Mouse (Mus musculus): ENCODE data around the gene Mlc1.

The Mlc1 gene

DNA sequence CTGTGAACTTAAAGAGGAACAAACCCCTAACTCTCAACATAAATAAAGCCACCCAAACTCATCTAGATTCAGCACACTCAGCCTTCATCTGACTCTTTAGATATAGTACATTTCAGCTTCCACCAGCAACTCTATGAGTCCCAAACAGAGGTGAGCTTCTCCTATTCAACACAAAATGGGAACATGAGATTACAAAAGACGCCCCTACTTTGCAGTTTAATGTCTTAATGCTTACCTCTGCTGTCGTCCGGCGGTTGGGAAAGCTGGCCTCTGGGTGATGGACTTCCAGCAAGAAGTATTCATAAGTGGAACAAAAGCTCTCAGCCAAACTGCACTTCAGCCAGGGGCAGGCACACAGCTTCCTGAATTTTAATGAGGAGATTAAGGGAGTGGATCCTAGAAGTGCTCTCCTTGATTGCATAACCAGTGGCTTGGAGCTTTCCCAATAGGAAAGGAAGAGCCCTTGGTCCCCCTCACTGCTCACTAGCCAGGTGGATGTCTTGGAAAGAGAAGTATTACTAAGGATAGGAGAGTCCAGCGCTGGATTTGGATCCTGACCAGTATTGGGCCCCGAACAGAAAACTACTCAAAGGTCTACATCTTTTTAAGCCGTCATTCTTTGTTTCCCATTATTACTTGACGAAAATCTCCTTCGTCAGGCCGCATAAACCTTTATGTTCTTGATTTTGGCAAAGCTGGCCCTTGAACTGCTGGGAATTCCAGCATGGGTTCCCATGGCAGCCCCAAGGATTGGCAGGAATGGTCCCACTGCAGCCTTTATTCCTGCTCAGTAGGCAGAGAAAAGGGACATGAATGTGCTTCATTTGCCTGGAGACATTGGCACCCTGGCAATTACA, at the start of gene Mlc1:
Mlc1 (minus strand) TSS at position 727 of the 857 bp plus-strand sequence.
- no peak for DNase-seq (ENCODE audit: low read depth)

DNA sequence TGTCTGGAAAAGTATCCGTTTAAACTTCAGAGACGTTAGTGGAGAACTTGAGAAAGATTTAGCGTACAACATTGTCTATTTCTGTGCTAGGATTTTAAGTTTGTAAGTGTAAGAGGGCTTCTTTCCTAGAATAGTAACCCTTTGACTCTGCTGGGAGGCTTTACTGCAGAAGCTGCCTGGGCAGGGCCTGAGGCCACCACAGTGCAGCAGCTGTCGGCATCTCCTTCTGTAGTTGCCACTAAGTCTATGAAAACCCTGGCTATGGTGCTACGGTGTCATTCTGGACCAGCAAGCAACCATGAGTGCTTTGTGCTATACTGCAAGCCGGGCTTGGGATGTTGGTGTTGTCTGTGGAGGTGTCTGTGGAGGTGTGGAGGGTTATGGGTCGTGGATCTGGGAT, 41.7 kb upstream of the Mlc1 start:
- DNase-seq (ENCODE audit: low read depth) = no peak

DNA sequence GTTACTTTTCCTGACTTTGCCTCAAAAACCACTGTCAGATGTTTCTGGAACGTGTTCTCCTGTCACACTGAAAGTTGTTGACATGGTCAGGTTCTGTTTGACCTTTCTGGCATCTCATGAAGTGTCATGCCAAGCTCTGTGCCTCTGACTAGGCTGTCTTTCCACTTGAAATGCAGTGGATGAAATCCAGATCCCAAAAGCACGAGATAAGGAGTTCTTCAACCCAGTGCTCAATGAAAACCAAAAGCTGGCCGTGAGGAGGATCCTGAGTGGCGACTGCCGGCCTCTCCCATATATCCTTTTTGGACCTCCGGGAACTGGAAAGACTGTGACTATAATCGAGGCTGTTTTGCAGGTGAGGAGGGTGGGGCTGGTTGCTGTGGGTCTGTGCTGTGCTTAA, 41.3 kb upstream of the Mlc1 start:
- no peak for DNase-seq (ENCODE audit: low read depth)

DNA sequence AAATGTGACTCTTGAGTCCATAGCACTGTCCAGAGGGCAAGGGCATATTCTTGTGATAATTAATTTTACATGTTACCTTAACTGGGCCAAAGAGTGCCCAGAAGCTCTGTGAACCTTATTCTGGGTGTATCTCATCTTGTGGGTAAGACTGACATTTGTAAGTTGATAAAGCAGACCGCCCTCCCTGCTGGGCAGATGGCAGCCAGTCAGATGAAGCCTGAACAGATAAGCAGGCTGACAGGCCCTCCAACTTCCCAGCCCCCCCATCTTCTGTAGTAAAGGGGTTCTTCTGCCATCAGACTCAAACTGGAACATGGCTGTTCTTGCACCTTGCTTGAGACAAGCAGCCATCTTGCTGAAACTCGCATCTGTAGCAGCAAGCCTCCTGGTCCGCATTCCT, 37.9 kb upstream of the Mlc1 start:
- no peak for DNase-seq (ENCODE audit: low read depth)

DNA sequence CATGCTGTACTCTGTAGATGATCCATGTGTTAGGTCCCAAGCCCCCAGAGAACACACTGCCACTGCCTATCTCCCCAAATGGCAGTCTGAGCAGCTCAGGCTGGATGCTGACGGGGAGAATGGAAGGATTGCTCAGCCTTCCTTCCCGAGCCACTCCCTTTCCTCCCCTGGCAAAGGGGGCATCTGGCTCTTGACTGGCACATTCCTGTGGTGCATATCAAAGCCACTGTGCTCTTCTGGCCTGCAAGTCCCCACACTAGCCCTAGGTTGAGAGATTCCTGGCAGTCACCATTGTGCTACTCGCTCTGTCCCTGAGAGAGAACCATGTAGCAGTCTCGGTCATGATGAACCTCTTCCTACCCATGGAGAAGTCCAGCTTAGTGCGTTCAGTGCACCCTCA, 29.0 kb upstream of the Mlc1 start:
- DNase-seq (ENCODE audit: low read depth) = no peak

DNA sequence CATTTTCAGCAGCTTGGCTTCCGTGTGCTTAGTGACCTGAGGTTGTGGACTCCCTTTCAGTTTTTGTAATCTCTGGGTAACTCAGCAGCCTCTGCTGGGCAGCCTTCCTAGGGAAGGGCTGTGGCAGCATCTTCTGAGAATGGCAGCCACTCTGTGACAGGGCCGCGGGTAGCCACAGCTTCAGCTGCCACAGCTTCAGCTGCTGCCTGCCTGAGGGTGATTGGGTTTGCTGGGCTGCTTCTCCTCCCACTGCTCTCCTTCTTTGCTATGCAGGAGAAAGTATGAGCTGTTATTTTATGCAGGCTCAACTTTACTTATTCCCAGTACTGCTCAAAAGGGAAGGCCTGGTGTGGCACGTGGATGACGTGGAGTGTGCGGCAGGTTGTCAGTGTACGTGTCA, 28.2 kb upstream of the Mlc1 start:
- DNase-seq (ENCODE audit: low read depth) = no peak

DNA sequence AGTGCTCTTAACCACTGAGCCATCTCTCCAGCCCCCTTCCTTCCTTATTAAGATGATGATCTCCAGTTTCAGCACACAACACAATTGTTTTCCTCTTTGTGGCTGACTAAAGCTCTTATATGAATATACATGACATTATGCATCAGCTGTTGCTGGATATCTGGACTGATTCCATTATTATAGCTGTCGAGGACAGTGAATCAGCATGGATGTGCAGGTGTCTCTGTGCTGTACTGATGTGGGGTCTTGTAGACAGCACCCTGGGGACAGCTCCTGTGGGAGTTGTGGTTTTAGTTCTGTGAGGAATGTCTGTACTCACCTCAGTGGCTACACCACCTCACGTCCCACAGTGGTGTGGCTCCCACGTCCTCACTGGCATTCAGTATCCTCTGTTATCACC, 22.4 kb upstream of the Mlc1 start:
- no peak for DNase-seq (ENCODE audit: low read depth)

DNA sequence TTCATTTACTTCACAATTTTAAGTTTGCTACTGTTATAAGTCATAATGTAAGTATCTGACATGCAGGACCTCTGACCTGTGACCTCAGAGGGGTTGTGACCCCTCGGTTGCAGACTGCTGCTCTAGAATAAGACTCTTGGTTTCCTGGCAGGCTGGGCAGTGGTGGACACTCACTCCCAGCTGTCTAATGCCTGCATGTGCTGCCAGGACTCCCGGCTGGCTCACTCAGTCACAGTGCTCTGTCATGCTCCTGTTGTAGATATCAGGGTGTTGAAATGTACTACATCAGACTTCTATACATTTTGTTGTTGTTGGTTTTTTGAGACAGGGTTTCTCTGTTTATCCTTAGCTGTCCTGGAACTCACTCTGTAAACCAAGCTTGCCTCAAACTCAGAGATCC, 21.6 kb upstream of the Mlc1 start:
- DNase-seq (ENCODE audit: low read depth) = no peak

DNA sequence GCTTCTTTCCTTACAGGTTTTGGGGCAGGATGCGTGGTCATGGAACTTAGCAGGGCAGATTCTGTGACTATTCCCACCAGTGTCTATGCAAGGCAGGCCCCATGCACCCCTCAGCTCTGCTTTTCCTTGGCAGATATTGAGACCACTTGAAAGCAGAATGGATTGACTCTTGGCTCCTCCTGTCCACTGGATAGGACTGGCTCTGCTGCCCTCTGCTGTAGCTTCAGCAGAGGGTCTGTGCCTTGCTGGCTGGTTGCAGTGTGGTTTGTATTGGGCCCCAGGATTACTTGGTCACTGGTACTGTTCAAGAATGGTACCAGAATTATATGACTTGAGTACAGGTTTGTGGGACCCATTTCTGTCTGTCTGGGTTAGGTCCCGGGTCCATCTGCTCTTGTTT, 20.3 kb upstream of the Mlc1 start:
- peak; percentile 57 for DNase-seq (ENCODE audit: low read depth)

DNA sequence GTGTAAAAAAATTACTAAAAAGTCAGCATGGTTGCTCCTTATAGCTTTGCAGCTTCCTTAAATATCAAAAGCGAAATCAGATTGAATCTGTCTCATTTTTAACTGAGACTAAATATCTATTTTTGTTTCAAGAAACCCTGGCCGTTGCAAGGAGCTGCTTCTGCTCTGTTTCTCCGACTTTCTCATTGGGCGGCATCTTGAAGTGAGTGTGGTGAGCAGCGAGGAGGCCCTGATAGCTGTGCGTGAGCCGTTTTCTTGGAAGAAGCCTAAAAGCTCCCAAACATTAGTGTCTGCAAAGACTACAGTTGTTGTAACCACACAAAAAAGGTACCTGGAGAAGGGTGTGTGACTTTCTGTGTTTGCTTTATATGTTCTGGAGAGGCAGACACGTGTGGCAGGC, 19.8 kb upstream of the Mlc1 start:
- no peak for DNase-seq (ENCODE audit: low read depth)

DNA sequence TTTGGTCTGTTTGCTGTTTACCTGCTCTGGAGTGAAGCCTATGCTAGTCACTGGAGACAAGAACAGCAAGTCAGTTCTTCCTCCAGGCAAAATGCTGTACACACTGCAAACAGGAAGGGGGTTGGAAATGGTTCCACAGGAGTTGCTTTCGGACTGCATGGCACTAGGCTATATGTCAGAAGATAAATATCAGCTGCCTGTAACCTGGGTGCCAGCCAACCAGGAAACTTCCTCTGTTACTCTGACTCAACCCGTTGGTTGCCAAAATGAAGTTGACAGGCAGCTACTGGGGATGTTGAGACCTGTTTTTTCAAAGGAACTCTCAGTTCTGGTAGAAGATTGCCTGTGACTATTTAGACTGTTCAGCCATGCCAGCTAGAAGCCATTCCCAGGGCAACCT, 10.4 kb upstream of the Mlc1 start:
- DNase-seq (ENCODE audit: low read depth) = peak; percentile 37

DNA sequence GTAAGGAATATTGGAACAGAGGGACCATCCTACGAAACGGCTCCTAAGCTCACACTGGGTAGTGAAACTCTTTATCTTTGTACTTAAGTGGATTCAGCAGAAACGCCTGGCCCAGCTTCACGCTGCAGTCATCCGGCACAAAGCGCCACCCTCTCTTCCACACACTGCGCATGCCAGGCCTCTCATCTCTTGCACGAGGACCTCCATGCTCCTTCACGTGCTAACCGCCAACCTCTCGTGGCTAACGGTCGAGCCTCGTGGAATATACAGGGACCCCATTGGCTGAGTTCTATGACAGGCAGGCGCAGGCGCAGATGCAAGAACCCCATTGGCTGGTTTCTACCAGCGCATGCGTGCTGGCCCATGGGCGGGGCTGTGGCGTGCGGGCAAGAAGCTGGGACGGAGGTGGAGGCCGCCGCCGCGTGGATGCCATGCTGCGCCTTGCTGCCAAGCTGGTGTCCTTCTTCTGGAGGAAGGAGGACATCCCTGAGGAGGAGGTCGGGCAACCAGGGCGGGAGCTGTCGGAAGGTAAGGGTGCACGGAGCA, 3.8 kb upstream of the Mlc1 start, which contains the start of gene Mov10l1:
Mov10l1 (plus strand) TSS at position 376 of the 546 bp plus-strand sequence.
- no peak for DNase-seq (ENCODE audit: low read depth)

DNA sequence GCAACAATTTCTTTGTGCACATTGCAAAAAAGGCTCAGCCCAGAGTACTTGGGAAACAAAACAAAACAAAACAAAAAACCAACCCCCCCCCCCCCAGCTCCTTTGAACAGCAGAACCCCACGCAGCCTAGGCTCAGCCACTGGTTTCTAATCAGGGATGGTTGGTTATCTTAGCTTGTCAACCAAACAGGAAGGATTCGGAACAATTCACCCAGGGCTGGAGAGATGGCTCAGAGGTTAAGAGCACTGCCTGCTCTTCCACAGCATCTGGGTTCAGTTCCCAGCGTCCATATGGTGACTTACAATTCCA, 285 bp upstream of the Mlc1 start:
- DNase-seq (ENCODE audit: low read depth) = no peak

DNA sequence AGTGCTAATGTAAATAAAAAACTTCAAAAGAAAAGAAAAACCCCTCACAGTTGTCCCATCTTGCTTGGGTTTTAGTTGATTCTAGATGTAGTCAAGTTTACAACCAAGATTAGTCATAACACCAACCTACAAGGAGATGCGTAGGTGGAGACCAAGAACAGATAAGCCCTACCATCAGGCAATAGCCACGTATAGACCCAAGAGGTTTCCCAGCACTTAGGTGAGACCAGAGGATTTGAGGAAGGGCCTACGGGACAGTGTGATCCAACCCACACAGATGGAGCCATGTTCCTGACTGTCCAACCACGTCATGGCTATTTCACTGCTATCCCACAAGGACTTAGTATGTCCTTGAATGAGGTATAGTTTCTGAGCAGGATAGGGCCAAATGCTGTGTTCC, 6.5 kb downstream of the Mlc1 start:
- no peak for DNase-seq (ENCODE audit: low read depth)

DNA sequence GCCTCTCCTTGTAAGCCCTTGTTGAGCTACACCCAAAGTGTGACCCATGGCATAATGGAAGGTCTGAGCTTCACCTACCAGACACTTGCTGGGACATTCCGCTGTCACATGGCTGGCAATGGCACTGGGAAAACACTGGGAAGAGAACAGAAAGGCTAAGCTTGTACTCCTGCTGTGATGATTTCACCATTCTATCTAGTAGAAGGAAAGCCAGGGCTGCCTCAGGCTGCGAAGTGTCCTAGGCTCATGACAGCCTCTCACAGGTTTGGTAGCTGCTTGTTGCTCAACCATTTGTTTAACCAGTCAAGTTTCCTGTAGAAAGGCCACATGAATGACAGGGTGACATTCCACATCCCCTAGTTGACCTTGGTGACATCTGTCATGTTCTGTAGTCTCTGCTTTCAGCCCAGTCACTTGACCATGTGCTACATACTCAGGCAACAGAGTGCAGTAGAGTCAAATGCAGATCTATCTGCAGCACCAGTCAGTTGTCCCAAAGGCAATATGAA, 14.7 kb downstream of the Mlc1 start:
- DNase-seq (ENCODE audit: low read depth) = no peak

DNA sequence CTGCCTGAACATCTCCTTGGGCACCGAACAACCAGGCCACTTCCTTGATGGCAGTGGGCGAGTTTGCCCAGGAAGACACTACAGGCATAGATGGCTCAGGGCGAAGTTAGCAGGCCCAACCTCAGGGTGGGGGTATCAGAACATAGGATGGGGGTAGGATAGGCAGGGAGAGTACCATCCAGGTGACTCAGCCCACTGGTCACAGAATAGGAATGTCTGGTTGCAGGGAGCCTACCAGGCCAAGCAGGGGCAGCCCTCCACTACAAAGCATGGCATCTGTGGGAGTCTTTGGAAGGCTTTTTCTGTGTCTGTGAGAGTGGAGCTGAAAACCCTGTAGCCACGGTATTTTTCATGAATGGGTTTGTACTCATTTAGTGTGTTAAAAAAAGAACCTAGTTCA, 21.3 kb downstream of the Mlc1 start:
- DNase-seq (ENCODE audit: low read depth) = no peak

DNA sequence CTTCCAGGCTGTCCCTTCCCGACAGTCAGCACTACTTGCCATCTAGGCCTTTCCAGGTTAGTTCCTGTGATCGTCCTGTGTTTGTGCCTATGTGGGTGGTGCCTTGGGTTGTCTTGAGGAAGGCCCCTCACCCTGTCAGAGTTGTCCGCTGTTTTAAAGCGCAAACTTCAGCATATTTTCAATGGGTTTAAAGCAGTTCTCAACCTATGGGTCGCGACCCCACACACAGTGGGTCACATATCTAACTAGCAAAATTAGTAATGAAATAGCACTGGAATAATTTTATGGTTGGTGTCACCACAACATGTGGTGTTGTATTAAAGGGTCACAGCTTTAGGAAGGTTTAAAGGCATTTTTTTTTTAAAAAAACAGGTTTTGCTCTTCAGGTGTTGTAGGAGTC, 23.5 kb downstream of the Mlc1 start:
- DNase-seq (ENCODE audit: low read depth) = no peak

DNA sequence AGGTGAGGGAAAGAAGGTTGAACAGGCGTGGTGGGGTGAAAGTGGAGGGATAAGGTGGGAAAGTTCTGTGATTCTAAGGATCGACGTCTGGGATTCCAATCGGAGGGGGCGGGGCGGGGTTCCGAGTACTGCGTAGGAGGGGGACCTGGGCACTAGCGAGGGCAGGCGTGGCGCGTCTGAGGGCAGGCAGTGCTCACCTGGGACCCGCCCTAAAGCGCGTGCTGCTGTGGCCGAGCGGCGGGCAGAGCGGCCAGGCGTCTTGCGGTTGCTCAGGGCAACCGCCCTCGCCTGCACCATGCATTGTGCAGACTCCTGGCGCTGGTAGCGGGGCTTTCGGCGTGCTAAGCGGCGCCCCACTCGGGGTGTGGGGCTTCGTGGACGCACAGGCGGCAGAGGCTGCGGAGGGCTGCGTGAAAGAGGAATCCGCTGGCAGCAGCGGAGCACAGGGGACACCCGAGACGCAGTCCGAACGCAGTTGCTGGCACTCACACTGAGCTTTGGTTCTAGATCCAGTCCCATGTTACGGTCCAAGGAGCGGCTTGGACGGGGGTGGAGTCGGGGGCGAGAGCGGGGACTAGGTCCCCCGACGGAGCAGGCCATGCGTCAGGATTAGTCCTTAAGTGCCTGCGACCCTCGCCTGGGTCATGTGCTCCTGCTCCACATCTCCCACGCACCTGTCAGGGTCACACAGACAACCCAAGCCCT, 24.3 kb downstream of the Mlc1 start, which contains the start of gene Ttll8:
Ttll8 (minus strand) TSS at position 51 of the 705 bp plus-strand sequence.
- no peak for DNase-seq (ENCODE audit: low read depth)

DNA sequence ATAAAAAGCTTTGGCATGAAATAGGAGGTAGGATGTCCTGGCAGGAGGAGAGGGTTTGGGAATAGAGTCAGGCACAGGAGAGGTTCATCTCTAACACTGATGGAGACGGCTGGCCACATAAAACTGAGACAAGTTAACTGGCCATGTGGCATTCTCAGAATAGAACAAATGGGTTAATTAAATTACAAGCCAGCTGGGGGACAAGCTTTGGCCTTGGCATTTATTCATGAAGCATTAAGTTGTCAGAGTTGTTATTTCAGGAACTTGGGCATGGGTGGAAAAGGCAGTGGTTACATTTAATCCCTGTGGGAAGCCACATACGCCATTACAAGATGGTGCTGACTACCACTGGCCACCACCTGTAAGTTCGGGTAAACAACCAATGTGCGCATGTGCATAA, 27.6 kb downstream of the Mlc1 start:
- DNase-seq (ENCODE audit: low read depth) = no peak

DNA sequence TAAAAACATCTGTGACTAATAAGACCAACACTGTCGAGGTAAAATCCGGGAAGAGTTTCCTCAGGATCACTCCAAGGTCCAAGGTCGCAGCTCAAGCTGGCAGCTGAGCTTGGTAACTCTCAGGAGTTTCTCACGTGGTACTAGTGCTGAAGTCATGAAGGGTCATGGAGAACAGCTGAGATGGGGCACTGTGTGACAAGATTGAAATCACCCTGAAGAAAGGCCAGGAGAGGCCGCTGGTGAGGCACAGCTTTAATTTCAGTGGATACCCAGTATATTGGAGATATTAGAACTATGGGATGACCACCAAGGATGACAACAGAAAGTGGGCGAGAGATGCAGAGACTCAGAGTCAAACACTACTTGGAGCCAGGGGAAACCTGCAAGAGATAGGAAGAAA, 32.0 kb downstream of the Mlc1 start:
- peak; percentile 15 for DNase-seq (ENCODE audit: low read depth)

DNA sequence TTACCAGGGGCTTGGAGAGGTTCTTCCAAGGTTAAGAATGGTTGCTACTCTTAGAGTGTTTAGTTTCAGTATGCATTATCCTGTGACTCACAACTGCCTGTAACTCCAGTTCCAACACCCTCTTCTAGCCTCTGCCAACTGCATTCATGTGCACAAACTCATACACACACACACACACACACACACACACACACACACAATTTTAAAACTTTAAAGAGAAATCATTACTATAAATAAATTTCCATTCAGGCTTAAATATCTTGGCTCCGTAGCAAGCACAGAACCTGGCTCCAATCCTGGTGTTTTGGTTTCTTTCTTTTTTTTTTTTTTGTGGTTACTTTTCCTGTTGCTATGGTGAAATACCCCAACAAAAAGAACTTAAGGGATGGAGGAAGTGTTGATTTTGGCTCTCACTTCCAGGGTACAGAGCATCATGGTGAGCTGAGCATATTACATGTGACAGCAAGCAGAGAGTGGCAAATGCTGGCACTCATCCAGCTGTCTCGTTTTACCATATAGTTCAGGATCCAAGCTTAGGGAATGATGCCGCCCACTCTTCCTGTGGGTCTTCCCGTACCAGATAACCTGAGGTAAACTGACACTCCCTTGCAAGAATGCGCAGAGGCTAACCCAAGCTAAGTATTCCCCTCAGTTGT, 34.8 kb downstream of the Mlc1 start:
- DNase-seq (ENCODE audit: low read depth) = peak; percentile 73

DNA sequence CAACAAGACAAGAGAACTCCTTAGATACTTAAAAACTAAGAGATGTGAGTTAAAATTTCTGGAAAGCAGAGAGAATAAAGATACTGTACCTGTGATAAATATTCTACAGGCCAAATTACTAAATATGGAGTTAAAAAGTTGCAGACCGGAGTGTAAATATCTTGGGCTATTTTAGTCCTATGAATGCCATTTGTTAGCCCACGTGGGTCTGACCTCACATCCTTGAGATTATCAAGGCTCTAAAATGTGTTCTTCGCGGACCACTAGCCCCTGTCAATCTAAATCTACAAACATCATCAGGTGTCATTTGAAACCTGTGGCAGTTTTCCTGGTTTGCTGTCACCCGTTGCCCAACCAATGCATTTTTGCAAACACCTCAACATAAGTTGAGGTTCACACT, 36.0 kb downstream of the Mlc1 start:
- no peak for DNase-seq (ENCODE audit: low read depth)

DNA sequence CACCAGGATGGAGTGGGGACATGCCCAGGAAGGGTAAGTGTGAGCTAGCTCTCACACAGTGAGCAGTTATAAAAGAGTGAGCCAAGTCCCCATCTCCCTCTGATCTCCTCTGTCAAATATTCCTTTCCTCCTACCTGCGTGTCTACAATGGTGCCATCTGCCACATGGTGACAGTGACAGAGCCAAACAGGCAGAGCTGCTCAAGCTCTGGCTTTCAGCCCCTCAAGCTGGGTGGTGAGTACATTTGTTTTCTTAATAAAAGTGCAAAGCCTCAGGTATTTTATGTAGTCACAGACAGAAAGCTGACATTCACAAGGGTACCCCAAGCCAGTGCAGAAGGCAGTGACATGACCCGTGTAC, 41.5 kb downstream of the Mlc1 start:
- no peak for DNase-seq (ENCODE audit: low read depth)

Measured in NIH3T3 (cell line).